Comparison of ENCODE assay signal across 21 mouse cellular contexts in the genomic region with DNA sequence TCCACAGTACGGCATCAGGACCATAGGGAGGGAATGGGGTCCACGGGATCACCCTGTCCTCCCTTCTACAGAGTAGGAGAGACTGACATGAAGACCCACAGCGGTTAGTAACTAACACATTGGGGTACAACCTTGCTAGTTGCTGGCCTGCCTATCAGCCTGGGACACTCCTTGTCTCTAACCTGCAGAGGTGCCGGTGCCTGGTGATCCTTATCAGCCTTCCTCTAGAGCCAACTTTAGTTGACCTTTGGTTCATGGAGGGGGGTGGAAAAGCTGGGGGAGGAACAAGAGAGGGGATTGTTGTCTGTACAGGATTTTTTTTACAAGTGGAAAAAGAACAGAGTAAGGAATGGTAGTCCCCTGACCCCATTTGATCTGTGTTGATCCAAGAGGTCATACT. TPM values are rescaled to one million over a fixed set of nuclear protein-coding genes. Genes with fewer than 3 reads are reported as not detected.
DNase-seq lines count a peak whose midpoint lies in the region; ATAC-seq and TF ChIP-seq lines count a peak whose summit lies in the region.
"Had no signal": no experiment of that assay in that cellular context is flagged by ENCODE, and none has a peak within 500 bp of the region (broad histone marks: within the 10 kb centered on the region; RNA-seq: fewer than 3 reads in every experiment).

No protein-coding gene starts in this region.

- peak overlapping the region; percentile 84 for H3K4me2 ChIP-seq in intestine, postnatal 0 days (replicated peaks; ENCODE audit: low read depth)
- H3K4me2 ChIP-seq in forebrain, embryonic 14.5 days (ENCODE audit: low read length): no peak overlapping the region
- H3K4me2 ChIP-seq: embryonic facial prominence, embryonic 12.5 days; hindbrain, embryonic 14.5 days; limb, embryonic 13.5 days; midbrain, embryonic 12.5 days; stomach, embryonic 15.5 days had no signal

- H3K27me3 ChIP-seq in kidney, adult 2 months (replicated peaks; ENCODE audit: control insufficient read depth, insufficient read depth, low read length): no peaks in the 10 kb centered on the region
- H3K27me3 ChIP-seq in intestine, postnatal 0 days (replicated peaks; ENCODE audit: control insufficient read depth, insufficient read depth, low read length): no peaks in the 10 kb centered on the region
- H3K27me3 ChIP-seq in small intestine, adult 2 months (ENCODE audit: control insufficient read depth, insufficient read depth, low read length): no peaks in the 10 kb centered on the region
- no peaks in the 10 kb centered on the region for H3K27me3 ChIP-seq in forebrain, embryonic 14.5 days (replicated peaks; ENCODE audit: control insufficient read depth, insufficient read depth, low read length)
- H3K27me3 ChIP-seq: CH12.LX; embryonic facial prominence, embryonic 12.5 days; limb, embryonic 13.5 days; stomach, embryonic 15.5 days had no signal

- H3K27ac ChIP-seq in kidney, adult 2 months (ENCODE audit: insufficient read depth, low read depth, low read length): peak overlapping the region; percentile 92
- H3K27ac ChIP-seq in intestine, postnatal 0 days (ENCODE audit: low read depth, low read length): peak overlapping the region; percentile 81
- H3K27ac ChIP-seq in small intestine, adult 2 months (ENCODE audit: insufficient read depth, low read depth, low read length): peak overlapping the region; percentile 85
- no peak overlapping the region for H3K27ac ChIP-seq in forebrain, embryonic 14.5 days (ENCODE audit: low read depth, low read length)
- H3K27ac ChIP-seq: embryonic facial prominence, embryonic 12.5 days; hindbrain, embryonic 14.5 days; limb, embryonic 13.5 days; midbrain, embryonic 12.5 days; stomach, embryonic 15.5 days had no signal

- peak; percentile 23 for ATAC-seq in intestine, postnatal 0 days
- no peak for ATAC-seq in forebrain, embryonic 14.5 days

- no peaks in the 10 kb centered on the region; the same call in 1 of the 2 replicates for H3K36me3 ChIP-seq in kidney, adult 2 months (ENCODE audit: control insufficient read depth, insufficient read depth, low read length)
- peaks cover 16% of the 10 kb centered on the region for H3K36me3 ChIP-seq in intestine, postnatal 0 days (ENCODE audit: control insufficient read depth, insufficient read depth)
- H3K36me3 ChIP-seq in small intestine, adult 2 months (ENCODE audit: control insufficient read depth, insufficient read depth, low read length): peaks cover 30% of the 10 kb centered on the region
- H3K36me3 ChIP-seq in forebrain, embryonic 14.5 days (ENCODE audit: control insufficient read depth, insufficient read depth, low read length): peaks cover 8% of the 10 kb centered on the region

- no peak for TF ChIP-seq CTCF in kidney, adult 2 months (conservative IDR thresholded peaks at IDR 0.05; ENCODE audit: insufficient read depth, insufficient read length, low read depth, low read length)
- no peak for TF ChIP-seq CTCF in intestine, postnatal 0 days (IDR thresholded peaks at IDR 0.05; ENCODE audit: low read depth)
- TF ChIP-seq CTCF in small intestine, adult 2 months (IDR thresholded peaks at IDR 0.05; ENCODE audit: extremely low read depth, insufficient read length, insufficient replicate concordance, low read depth, low read length): no peak

- H3K9ac ChIP-seq in intestine, postnatal 0 days (ENCODE audit: low read depth, low read length): no peak overlapping the region
- no peak overlapping the region for H3K9ac ChIP-seq in forebrain, embryonic 14.5 days (ENCODE audit: low read length)
- H3K9ac ChIP-seq: embryonic facial prominence, embryonic 12.5 days; hindbrain, embryonic 14.5 days; limb, embryonic 13.5 days; midbrain, embryonic 12.5 days; stomach, embryonic 15.5 days had no signal

- WGBS in kidney, adult 2 months: 62% methylated on average over 4 of the region's 4 CpGs
- WGBS in intestine, postnatal 0 days: 28% methylated on average over 4 of the region's 4 CpGs
- WGBS in small intestine, adult 2 months: 33% methylated on average over 4 of the region's 4 CpGs
- WGBS in forebrain, embryonic 14.5 days: 92% methylated on average over 4 of the region's 4 CpGs

- peak; percentile 86 for DNase-seq in kidney, adult 2 months
- no peak for DNase-seq in kidney, postnatal 4 days
- DNase-seq in kidney, postnatal 36 days: peak; percentile 67 to 84
- no peak for DNase-seq in forebrain, embryonic 14.5 days (ENCODE audit: low spot score)
- DNase-seq in urinary bladder, postnatal 25 days (ENCODE audit: low spot score): no peak
- DNase-seq: adrenal gland, adult 2 months; B cell, adult 2 months; gastrocnemius, postnatal 36 days; lung, adult 2 months; lung, postnatal 14 days; retina, postnatal 1 day; right cerebral cortex, postnatal 25 days; thymus, postnatal 25 days had no signal

- peak overlapping the region; percentile 22; the same call in 1 of the 2 replicates for H3K4me3 ChIP-seq in kidney, adult 2 months (ENCODE audit: insufficient read depth, low read depth, low read length)
- no peak overlapping the region for H3K4me3 ChIP-seq in intestine, postnatal 0 days (ENCODE audit: low read depth, low read length)
- peak overlapping the region; percentile 32; the same call in 1 of the 2 replicates for H3K4me3 ChIP-seq in small intestine, adult 2 months (ENCODE audit: low read depth, low read length)
- no peak overlapping the region for H3K4me3 ChIP-seq in forebrain, embryonic 14.5 days (ENCODE audit: low read depth, low read length)
- H3K4me3 ChIP-seq: embryonic facial prominence, embryonic 12.5 days; limb, embryonic 13.5 days; midbrain, embryonic 12.5 days; stomach, embryonic 15.5 days had no signal

- H3K9me3 ChIP-seq in intestine, postnatal 0 days (ENCODE audit: control insufficient read depth): no peaks in the 10 kb centered on the region
- H3K9me3 ChIP-seq in forebrain, embryonic 14.5 days (replicated peaks; ENCODE audit: control insufficient read depth, low read length): no peaks in the 10 kb centered on the region
- H3K9me3 ChIP-seq: embryonic facial prominence, embryonic 12.5 days; limb, embryonic 13.5 days; midbrain, embryonic 12.5 days; stomach, embryonic 15.5 days had no signal

- TF ChIP-seq POLR2A in kidney, adult 2 months (IDR thresholded peaks at IDR 0.05; ENCODE audit: low read depth, low read length): no peak
- TF ChIP-seq POLR2A in small intestine, adult 2 months (IDR thresholded peaks at IDR 0.05; ENCODE audit: low read depth, low read length): no peak

- H3K4me1 ChIP-seq in kidney, adult 2 months (ENCODE audit: control insufficient read depth, insufficient read depth, low read length): peaks cover 29% of the 10 kb centered on the region
- no peaks in the 10 kb centered on the region; the same call in 1 of the 2 replicates for H3K4me1 ChIP-seq in intestine, postnatal 0 days (replicated peaks; ENCODE audit: control insufficient read depth, insufficient read depth, low read length)
- H3K4me1 ChIP-seq in small intestine, adult 2 months (ENCODE audit: control insufficient read depth, insufficient read depth, insufficient read length, low read length): peaks cover 23% of the 10 kb centered on the region
- H3K4me1 ChIP-seq in forebrain, embryonic 14.5 days (ENCODE audit: control insufficient read depth, insufficient read depth, low read length): no peaks in the 10 kb centered on the region

RNA-seq across cellular contexts. Expression of gene Slc25a15, which starts 3.9 kb away (rescaled TPM):
- 53.8 and 60.2 TPM in 2 replicates for polyA plus RNA-seq in kidney, adult 2 months (2012; rRNA removed)
- 108 and 122 TPM in 2 replicates for polyA plus RNA-seq in intestine, postnatal 0 days (2015; fragmentation: Nextera tagmentation; extraction: Ambion mirVana)
- polyA plus RNA-seq in small intestine, adult 2 months (2012; rRNA removed): 13.3 and 52.2 TPM in 2 replicates
- polyA plus RNA-seq in forebrain, embryonic 14.5 days (2014; fragmentation: Nextera tagmentation; extraction: Ambion mirVana): 8.3 and 8.4 TPM in 2 replicates

RNA-seq across cellular contexts. Expression of gene Mrps31, which starts 16.7 kb away (rescaled TPM):
- 9.2 and 10.5 TPM in 2 replicates for polyA plus RNA-seq in kidney, adult 2 months (2012; rRNA removed)
- polyA plus RNA-seq in intestine, postnatal 0 days (2015; fragmentation: Nextera tagmentation; extraction: Ambion mirVana): 51.3 and 51.5 TPM in 2 replicates
- 1.4 and 2.5 TPM in 2 replicates for polyA plus RNA-seq in small intestine, adult 2 months (2012; rRNA removed)
- polyA plus RNA-seq in forebrain, embryonic 14.5 days (2014; fragmentation: Nextera tagmentation; extraction: Ambion mirVana): 37.3 and 37.9 TPM in 2 replicates

Comparison
In these comparisons a context has a peak if more than half of its experiments do, and no peak if none do; other contexts are left out.
1. DNase-seq: peak in kidney, adult 2 months (single experiment) and kidney, postnatal 36 days (2 of 2); none in kidney, postnatal 4 days (0 of 2), forebrain, embryonic 14.5 days (single experiment) and urinary bladder, postnatal 25 days (single experiment).
2. H3K4me3 ChIP-seq: peak in kidney, adult 2 months (single experiment) and small intestine, adult 2 months (single experiment); none in intestine, postnatal 0 days (single experiment) and forebrain, embryonic 14.5 days (single experiment).